Mouse (Mus musculus): ENCODE results near the gene Trarg1. TPM values are rescaled to one million over a fixed set of nuclear protein-coding genes. Genes with fewer than 3 reads are reported as not detected.

Trarg1 gene
- polyA plus RNA-seq, 1 experiment from 2014 or later = 0.18 TPM

GRCm38 (mm10) chr11:76728093-76728492 lies 48.5 kb downstream of the Trarg1 start:
- no peak overlapping the region for H3K4me2 ChIP-seq
- no peak overlapping the region for H3K4me3 ChIP-seq (replicated peaks)
- no peaks in the 10 kb centered on the region for H3K27me3 ChIP-seq
- no peak overlapping the region for H3K9ac ChIP-seq (replicated peaks)
- H3K36me3 ChIP-seq = peaks cover 60% of the 10 kb centered on the region
- H3K9me3 ChIP-seq = no peaks in the 10 kb centered on the region
- ATAC-seq (ENCODE audit: insufficient number of reproducible peaks, insufficient read depth, low FRiP score, low TSS enrichment, low read depth) = no peak
- H3K27ac ChIP-seq = no peak overlapping the region
- peaks cover 11% of the 10 kb centered on the region for H3K4me1 ChIP-seq (replicated peaks)
- 95% methylated on average over 11 of the region's 11 CpGs for WGBS

- Histone ChIP-seq H3K27ac (no peak overlapping the region), H3K9ac (replicated peaks) (no peak overlapping the region), H3K36me3 (peaks cover 86% of the 10 kb centered on the region), H3K4me3 (replicated peaks) (no peak overlapping the region), H3K27me3 (no peaks in the 10 kb centered on the region), H3K4me1 (replicated peaks) (peaks cover 1% of the 10 kb centered on the region; the same call in 1 of the 2 replicates), H3K4me2 (no peak overlapping the region), H3K9me3 (no peaks in the 10 kb centered on the region)
- ATAC-seq (ENCODE audit: insufficient number of reproducible peaks, insufficient read depth, low FRiP score, low TSS enrichment, low read depth) = no peak
- WGBS = 90% methylated on average over 3 of the region's 3 CpGs
Observed at GRCm38 (mm10) chr11:76730650-76731049, 51.0 kb downstream of the Trarg1 start.

GRCm38 (mm10) chr11:76734560-76734959 lies 55.0 kb downstream of the Trarg1 start:
- no peak for ATAC-seq (ENCODE audit: insufficient number of reproducible peaks, insufficient read depth, low FRiP score, low TSS enrichment, low read depth)
- H3K27ac ChIP-seq = no peak overlapping the region
- peaks cover 82% of the 10 kb centered on the region for H3K36me3 ChIP-seq
- 85% methylated on average over 3 of the region's 3 CpGs for WGBS
- H3K4me1 ChIP-seq (replicated peaks) = no peaks in the 10 kb centered on the region
- H3K27me3 ChIP-seq = no peaks in the 10 kb centered on the region
- no peak overlapping the region for H3K4me2 ChIP-seq
- H3K9ac ChIP-seq (replicated peaks) = no peak overlapping the region
- H3K9me3 ChIP-seq = no peaks in the 10 kb centered on the region
- H3K4me3 ChIP-seq (replicated peaks) = no peak overlapping the region

- no peak overlapping the region for H3K27ac ChIP-seq
- H3K9ac ChIP-seq (replicated peaks) = no peak overlapping the region
- ATAC-seq (ENCODE audit: insufficient number of reproducible peaks, insufficient read depth, low FRiP score, low TSS enrichment, low read depth) = no peak
- H3K36me3 ChIP-seq = peaks cover 72% of the 10 kb centered on the region
- H3K27me3 ChIP-seq = no peaks in the 10 kb centered on the region
- H3K4me2 ChIP-seq = no peak overlapping the region
- H3K4me1 ChIP-seq (replicated peaks) = no peaks in the 10 kb centered on the region
- no peak overlapping the region for H3K4me3 ChIP-seq (replicated peaks)
- 82% methylated on average over 4 of the region's 4 CpGs for WGBS
- no peaks in the 10 kb centered on the region for H3K9me3 ChIP-seq
Observed at GRCm38 (mm10) chr11:76735753-76736324, 56.2 kb downstream of the Trarg1 start.

GRCm38 (mm10) chr11:76739125-76739524 lies 59.5 kb downstream of the Trarg1 start:
- no peaks in the 10 kb centered on the region for H3K4me1 ChIP-seq (replicated peaks)
- H3K4me3 ChIP-seq (replicated peaks) = no peak overlapping the region
- peaks cover 67% of the 10 kb centered on the region for H3K36me3 ChIP-seq
- no peaks in the 10 kb centered on the region for H3K27me3 ChIP-seq
- no peaks in the 10 kb centered on the region for H3K9me3 ChIP-seq
- H3K27ac ChIP-seq = no peak overlapping the region
- no peak overlapping the region for H3K9ac ChIP-seq (replicated peaks)
- no peak overlapping the region for H3K4me2 ChIP-seq
- ATAC-seq (ENCODE audit: insufficient number of reproducible peaks, insufficient read depth, low FRiP score, low TSS enrichment, low read depth) = no peak
- 77% methylated on average over 6 of the region's 6 CpGs for WGBS

GRCm38 (mm10) chr11:76742511-76742910 lies 62.9 kb downstream of the Trarg1 start:
- Histone ChIP-seq H3K27ac (no peak overlapping the region), H3K4me3 (replicated peaks) (no peak overlapping the region), H3K4me2 (no peak overlapping the region), H3K9ac (replicated peaks) (no peak overlapping the region), H3K27me3 (no peaks in the 10 kb centered on the region), H3K9me3 (no peaks in the 10 kb centered on the region), H3K4me1 (replicated peaks) (no peaks in the 10 kb centered on the region), H3K36me3 (peaks cover 65% of the 10 kb centered on the region)
- no peak for ATAC-seq (ENCODE audit: insufficient number of reproducible peaks, insufficient read depth, low FRiP score, low TSS enrichment, low read depth)
- 93% methylated on average over 7 of the region's 7 CpGs for WGBS

- Histone ChIP-seq H3K4me2 (no peak overlapping the region), H3K4me1 (replicated peaks) (no peaks in the 10 kb centered on the region), H3K4me3 (replicated peaks) (no peak overlapping the region), H3K27ac (no peak overlapping the region), H3K9ac (replicated peaks) (no peak overlapping the region), H3K27me3 (no peaks in the 10 kb centered on the region), H3K9me3 (no peaks in the 10 kb centered on the region), H3K36me3 (peaks cover 78% of the 10 kb centered on the region)
- no peak for ATAC-seq (ENCODE audit: insufficient number of reproducible peaks, insufficient read depth, low FRiP score, low TSS enrichment, low read depth)
- WGBS = 77% methylated on average over 7 of the region's 7 CpGs
Observed at GRCm38 (mm10) chr11:76744550-76744949, 64.9 kb downstream of the Trarg1 start.

GRCm38 (mm10) chr11:76745921-76746320 lies 66.3 kb downstream of the Trarg1 start:
- no peak overlapping the region for H3K4me2 ChIP-seq
- H3K4me1 ChIP-seq (replicated peaks) = no peaks in the 10 kb centered on the region
- peaks cover 89% of the 10 kb centered on the region for H3K36me3 ChIP-seq
- 88% methylated on average over 1 of the region's 1 CpGs for WGBS
- no peak overlapping the region for H3K27ac ChIP-seq
- no peak overlapping the region for H3K9ac ChIP-seq (replicated peaks)
- no peaks in the 10 kb centered on the region for H3K27me3 ChIP-seq
- no peak for ATAC-seq (ENCODE audit: insufficient number of reproducible peaks, insufficient read depth, low FRiP score, low TSS enrichment, low read depth)
- no peak overlapping the region for H3K4me3 ChIP-seq (replicated peaks)
- H3K9me3 ChIP-seq = no peaks in the 10 kb centered on the region

Other genes with a start within 250 kb of the Trarg1 start
- 48.3 and 54.0 TPM in 2 replicates for gene Abr, start 57.5 kb upstream of the Trarg1 start, polyA plus RNA-seq (2016; fragmentation: Nextera tagmentation; extraction: Ambion mirVana)
- gene Bhlha9, start 7.3 kb upstream of the Trarg1 start, polyA plus RNA-seq (2016; fragmentation: Nextera tagmentation; extraction: Ambion mirVana) = 8.8 and 9.6 TPM in 2 replicates
- gene Gosr1, start 83.8 kb downstream of the Trarg1 start, polyA plus RNA-seq (2016; fragmentation: Nextera tagmentation; extraction: Ambion mirVana) = 23.7 and 25.5 TPM in 2 replicates
- gene Cpd, start 167.2 kb downstream of the Trarg1 start, polyA plus RNA-seq (2016; fragmentation: Nextera tagmentation; extraction: Ambion mirVana) = 14.8 and 16.6 TPM in 2 replicates
- gene Tmigd1, start 222.4 kb downstream of the Trarg1 start, polyA plus RNA-seq (2016; fragmentation: Nextera tagmentation; extraction: Ambion mirVana) = not detected in 2 replicates
- 202 and 212 TPM in 2 replicates for gene Blmh, start 245.0 kb downstream of the Trarg1 start, polyA plus RNA-seq (2016; fragmentation: Nextera tagmentation; extraction: Ambion mirVana)

Measured in limb, embryonic 12.5 days (tissue).